23 mouse cellular contexts compared by ENCODE assay signal in genomic region chr2:116831863-116832262, GRCm38 (mm10). TPM values are rescaled to one million over a fixed set of nuclear protein-coding genes. Genes with fewer than 3 reads are reported as not detected.
"Had no signal": no experiment of that assay in that cellular context is flagged by ENCODE, and none has a peak within 500 bp of the region (broad histone marks: within the 10 kb centered on the region; RNA-seq: fewer than 3 reads in every experiment).

No protein-coding gene starts in this region.

- DNase-seq: liver, embryonic 13.5 days; liver, postnatal 0 days; lung, adult 2 months; right cerebral cortex, postnatal 14 days; thymus, adult 2 months; thymus, postnatal 25 days; thymus, postnatal 4 days had no signal

- ATAC-seq: liver, postnatal 0 days; lung, postnatal 0 days; midbrain, embryonic 15.5 days had no signal

- H3K27ac ChIP-seq: liver, embryonic 13.5 days; liver, embryonic 15.5 days; macrophage; midbrain, embryonic 12.5 days; midbrain, embryonic 15.5 days; neural tube, embryonic 12.5 days; stomach, embryonic 15.5 days; stomach, postnatal 0 days had no signal

- H3K9ac ChIP-seq: liver, embryonic 13.5 days; liver, embryonic 15.5 days; liver, postnatal 0 days; midbrain, embryonic 12.5 days; midbrain, embryonic 15.5 days; neural tube, embryonic 12.5 days; stomach, embryonic 15.5 days had no signal

- H3K9me3 ChIP-seq: liver, embryonic 13.5 days; liver, embryonic 15.5 days; megakaryocyte, embryonic 14.5 days; midbrain, embryonic 12.5 days; midbrain, embryonic 15.5 days; neural tube, embryonic 12.5 days; stomach, embryonic 15.5 days had no signal

- H3K4me2 ChIP-seq: liver, embryonic 13.5 days; liver, embryonic 15.5 days; midbrain, embryonic 12.5 days; midbrain, embryonic 15.5 days; neural tube, embryonic 12.5 days; stomach, embryonic 15.5 days had no signal

- H3K36me3 ChIP-seq: liver, embryonic 13.5 days; liver, embryonic 15.5 days; midbrain, embryonic 12.5 days; midbrain, embryonic 15.5 days; neural tube, embryonic 12.5 days; stomach, embryonic 15.5 days had no signal

- H3K27me3 ChIP-seq: liver, embryonic 13.5 days; liver, embryonic 15.5 days; megakaryocyte, embryonic 14.5 days; midbrain, embryonic 12.5 days; midbrain, embryonic 15.5 days; neural tube, embryonic 12.5 days; stomach, embryonic 15.5 days had no signal

- H3K4me1 ChIP-seq: liver, embryonic 13.5 days; liver, embryonic 15.5 days; megakaryocyte, embryonic 14.5 days; midbrain, embryonic 12.5 days; midbrain, embryonic 15.5 days; neural tube, embryonic 12.5 days; stomach, embryonic 15.5 days had no signal

- H3K4me3 ChIP-seq: liver, embryonic 13.5 days; liver, embryonic 15.5 days; megakaryocyte, embryonic 14.5 days; midbrain, embryonic 12.5 days; midbrain, embryonic 15.5 days; neural tube, embryonic 12.5 days; stomach, embryonic 15.5 days had no signal

RNA-seq across cellular contexts. Expression of gene Tmco5, which starts 46.6 kb away (rescaled TPM):
- total RNA-seq: megakaryocyte progenitor cell, adult 5-6 weeks; midbrain, postnatal 0 days; monocyte, adult 5-6 weeks; neutrophil, adult 5-6 weeks had no signal
- polyA plus RNA-seq: liver, embryonic 13.5 days; liver, embryonic 15.5 days; liver, postnatal 0 days; lung, adult 2 months; lung, postnatal 0 days; macrophage; midbrain, embryonic 12.5 days; midbrain, embryonic 15.5 days; midbrain, postnatal 0 days; neural tube, embryonic 12.5 days; neural tube, embryonic 14.5 days; spleen, adult 2 months; stomach, embryonic 15.5 days; stomach, postnatal 0 days; thymus, adult 2 months; urinary bladder, adult 2 months had no signal
